Mouse (Mus musculus): Measurements from ENCODE around the gene Scd2. TPM values are rescaled to one million over a fixed set of nuclear protein-coding genes. Genes with fewer than 3 reads are reported as not detected.
A peak's percentile ranks its signal among the peaks of the same experiment; 100 is the strongest.

Gene Scd2
- polyA plus RNA-seq, 1 experiment from 2014 or later: 424 TPM

DNA sequence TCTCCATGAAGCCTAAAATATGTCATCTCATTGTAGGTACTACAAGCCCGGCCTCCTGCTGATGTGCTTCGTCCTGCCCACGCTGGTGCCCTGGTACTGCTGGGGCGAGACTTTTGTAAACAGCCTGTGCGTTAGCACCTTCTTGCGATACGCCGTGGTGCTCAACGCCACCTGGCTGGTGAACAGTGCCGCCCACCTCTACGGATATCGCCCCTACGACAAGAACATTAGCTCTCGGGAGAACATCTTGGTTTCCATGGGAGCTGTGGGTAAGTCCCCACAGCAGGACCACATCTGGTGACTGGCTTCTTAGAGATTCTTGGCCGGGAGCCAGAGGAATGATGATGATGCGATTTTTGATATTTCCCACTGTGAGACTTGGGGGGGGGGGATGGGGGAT, 7.7 kb downstream of the Scd2 start:
- WGBS: 85% methylated on average over 16 of the region's 16 CpGs
- Histone ChIP-seq H3K9ac (replicated peaks) (no peak overlapping the region), H3K36me3 (peaks cover 98% of the 10 kb centered on the region), H3K27me3 (no peaks in the 10 kb centered on the region), H3K4me2 (replicated peaks) (no peak overlapping the region), H3K4me1 (peaks cover 72% of the 10 kb centered on the region), H3K27ac (replicated peaks) (no peak overlapping the region), H3K9me3 (no peaks in the 10 kb centered on the region), H3K4me3 (no peak overlapping the region)
- no peak for ATAC-seq (ENCODE audit: low FRiP score, low read depth)

DNA sequence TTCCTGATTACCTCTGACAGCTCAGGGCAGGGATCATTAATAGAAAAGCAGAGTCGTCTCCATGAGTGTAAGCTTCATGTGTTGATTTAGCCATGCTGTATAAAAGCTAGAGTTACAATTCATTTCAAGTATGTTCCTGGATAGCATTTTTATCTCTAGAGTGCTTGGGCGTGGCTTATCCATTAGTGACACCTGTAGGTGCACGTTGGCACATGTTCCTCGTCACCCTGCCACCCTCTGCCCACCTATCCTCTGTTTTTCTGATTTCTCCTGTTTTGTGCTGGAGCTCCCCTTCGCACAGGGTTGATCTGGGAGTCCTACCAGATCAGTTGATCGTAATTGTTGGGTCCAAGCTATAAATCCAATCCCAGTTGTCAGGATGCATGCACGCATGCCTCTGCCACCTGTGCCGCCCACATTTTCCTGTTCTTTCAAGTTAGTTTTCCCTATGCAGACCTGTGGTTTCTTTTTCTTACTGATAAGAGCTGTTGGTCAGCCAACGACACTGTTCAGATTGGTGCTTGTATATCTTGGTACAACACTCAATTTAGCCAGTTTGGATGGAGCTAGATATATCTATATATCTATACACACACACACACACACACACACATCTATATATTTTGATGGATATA, 8.3 kb downstream of the Scd2 start:
- H3K27me3 ChIP-seq: no peaks in the 10 kb centered on the region
- H3K9ac ChIP-seq (replicated peaks): no peak overlapping the region
- peaks cover 98% of the 10 kb centered on the region for H3K36me3 ChIP-seq
- H3K4me2 ChIP-seq (replicated peaks): 0 out of 2 replicates have a peak overlapping the region, but pooled peaks have one; percentile 9
- H3K27ac ChIP-seq (replicated peaks): no peak overlapping the region
- H3K4me3 ChIP-seq: no peak overlapping the region
- 90% methylated on average over 9 of the region's 9 CpGs for WGBS
- H3K4me1 ChIP-seq: peaks cover 65% of the 10 kb centered on the region
- no peaks in the 10 kb centered on the region for H3K9me3 ChIP-seq
- no peak for ATAC-seq (ENCODE audit: low FRiP score, low read depth)

DNA sequence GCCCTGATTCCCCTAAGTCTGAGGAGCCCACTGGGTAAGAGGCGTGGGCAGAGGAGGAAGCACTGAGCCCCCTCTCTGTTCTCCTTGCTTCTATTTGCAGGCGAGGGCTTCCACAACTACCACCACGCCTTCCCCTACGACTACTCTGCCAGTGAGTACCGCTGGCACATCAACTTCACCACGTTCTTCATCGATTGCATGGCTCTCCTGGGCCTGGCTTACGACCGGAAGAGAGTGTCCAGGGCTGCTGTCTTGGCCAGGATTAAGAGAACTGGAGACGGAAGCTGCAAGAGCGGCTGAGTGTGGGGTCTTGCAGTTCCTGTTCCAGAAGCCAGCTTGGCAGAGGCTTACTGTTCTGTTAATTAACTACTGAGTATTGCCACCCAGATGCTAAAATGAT, 9.4 kb downstream of the Scd2 start:
- 90% methylated on average over 11 of the region's 11 CpGs for WGBS
- ATAC-seq (ENCODE audit: low FRiP score, low read depth): no peak

DNA sequence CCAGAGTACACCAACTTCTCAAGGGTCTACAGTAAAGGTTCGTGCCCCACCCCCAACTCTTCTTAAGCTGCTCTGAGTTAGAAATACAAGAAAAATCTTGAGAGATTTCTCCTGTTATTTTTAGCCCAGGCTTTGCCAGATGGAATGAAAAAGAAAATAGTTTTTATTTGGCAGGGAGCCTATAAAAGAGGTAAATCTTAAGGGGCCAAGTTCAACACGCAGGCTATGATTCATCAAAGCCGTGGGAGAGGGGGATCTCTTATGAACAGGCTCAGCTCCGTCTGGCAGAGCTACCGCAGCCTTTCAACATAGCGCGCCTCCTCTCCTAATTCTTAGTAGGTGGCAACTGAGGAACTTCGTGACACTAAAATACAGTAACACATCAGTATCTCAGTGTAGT, 10.0 kb downstream of the Scd2 start:
- Histone ChIP-seq H3K4me3 (no peak overlapping the region), H3K36me3 (peaks cover 97% of the 10 kb centered on the region), H3K27ac (replicated peaks) (no peak overlapping the region), H3K4me1 (peaks cover 48% of the 10 kb centered on the region), H3K9ac (replicated peaks) (no peak overlapping the region), H3K27me3 (no peaks in the 10 kb centered on the region), H3K9me3 (no peaks in the 10 kb centered on the region), H3K4me2 (replicated peaks) (no peak overlapping the region)
- ATAC-seq (ENCODE audit: low FRiP score, low read depth): no peak
- 84% methylated on average over 8 of the region's 8 CpGs for WGBS

More for the DNA sequence above, 9.4 kb downstream of the Scd2 start:
- peaks cover 54% of the 10 kb centered on the region for H3K4me1 ChIP-seq
- no peak overlapping the region for H3K27ac ChIP-seq (replicated peaks)
- H3K36me3 ChIP-seq: peaks cover 98% of the 10 kb centered on the region
- H3K4me3 ChIP-seq: no peak overlapping the region
- no peak overlapping the region for H3K9ac ChIP-seq (replicated peaks)
- H3K9me3 ChIP-seq: no peaks in the 10 kb centered on the region
- no peak overlapping the region for H3K4me2 ChIP-seq (replicated peaks)
- no peaks in the 10 kb centered on the region for H3K27me3 ChIP-seq

DNA sequence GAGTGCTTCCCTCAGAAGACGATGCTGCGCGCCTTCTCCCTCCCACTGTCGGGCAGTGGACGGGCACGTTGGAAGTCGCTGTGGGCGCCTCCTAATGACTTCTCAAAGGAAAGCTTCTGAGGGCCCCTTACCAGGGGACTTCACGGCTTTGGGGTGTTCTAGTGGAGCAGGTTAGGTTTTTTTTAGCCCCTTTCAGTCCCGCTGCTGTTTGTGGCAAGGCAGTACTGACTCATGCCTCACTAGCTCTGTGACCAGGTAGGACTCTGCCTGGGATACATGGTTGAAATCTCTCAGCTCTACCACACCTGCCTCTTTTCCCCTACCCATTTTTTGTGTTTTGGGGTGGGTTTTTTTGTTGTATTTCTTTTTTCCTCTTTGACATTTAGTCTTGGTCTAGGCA, 10.9 kb downstream of the Scd2 start:
- Histone ChIP-seq H3K36me3 (peaks cover 95% of the 10 kb centered on the region), H3K9me3 (no peaks in the 10 kb centered on the region), H3K27ac (replicated peaks) (no peak overlapping the region), H3K4me1 (peaks cover 39% of the 10 kb centered on the region), H3K4me2 (replicated peaks) (no peak overlapping the region), H3K9ac (replicated peaks) (no peak overlapping the region), H3K4me3 (no peak overlapping the region), H3K27me3 (no peaks in the 10 kb centered on the region)
- 89% methylated on average over 10 of the region's 10 CpGs for WGBS
- no peak for ATAC-seq (ENCODE audit: low FRiP score, low read depth)

DNA sequence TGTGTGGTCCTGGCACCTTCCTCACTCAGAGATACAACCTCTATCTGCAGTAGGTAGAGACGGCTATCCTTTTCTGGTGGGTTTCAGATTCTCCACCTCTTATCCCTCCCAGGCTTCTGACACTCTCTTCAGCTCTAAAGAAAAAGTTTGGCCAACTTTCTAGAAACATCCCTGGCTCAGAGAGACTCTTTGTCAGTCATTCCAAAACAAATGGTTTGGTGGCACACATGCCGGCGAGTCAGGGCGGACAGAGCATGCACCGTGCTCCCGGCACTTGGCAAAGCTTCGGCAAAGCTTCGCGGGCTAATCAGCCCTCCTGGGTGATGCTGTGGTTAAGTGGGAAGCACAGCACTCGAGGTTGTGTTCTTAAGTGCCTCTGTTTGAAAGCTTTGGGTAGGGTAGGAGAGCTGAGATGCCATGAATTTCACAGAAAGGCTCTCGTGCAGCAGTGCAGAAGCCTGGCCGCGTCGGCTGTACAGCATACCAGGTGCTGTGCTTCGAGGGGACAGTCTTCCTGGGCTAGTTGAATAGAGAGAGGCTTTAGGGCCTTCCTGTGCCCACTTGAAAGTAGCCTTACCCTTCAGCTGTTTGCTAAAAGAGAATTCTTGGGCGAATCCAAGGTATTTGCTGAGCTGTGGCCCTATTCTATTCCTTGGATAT, 11.5 kb downstream of the Scd2 start:
- Histone ChIP-seq H3K36me3 (peaks cover 91% of the 10 kb centered on the region), H3K4me1 (peaks cover 34% of the 10 kb centered on the region), H3K27me3 (no peaks in the 10 kb centered on the region), H3K4me3 (no peak overlapping the region), H3K9me3 (no peaks in the 10 kb centered on the region), H3K9ac (replicated peaks) (no peak overlapping the region), H3K27ac (replicated peaks) (no peak overlapping the region), H3K4me2 (replicated peaks) (no peak overlapping the region)
- WGBS: 94% methylated on average over 16 of the region's 16 CpGs
- no peak for ATAC-seq (ENCODE audit: low FRiP score, low read depth)

DNA sequence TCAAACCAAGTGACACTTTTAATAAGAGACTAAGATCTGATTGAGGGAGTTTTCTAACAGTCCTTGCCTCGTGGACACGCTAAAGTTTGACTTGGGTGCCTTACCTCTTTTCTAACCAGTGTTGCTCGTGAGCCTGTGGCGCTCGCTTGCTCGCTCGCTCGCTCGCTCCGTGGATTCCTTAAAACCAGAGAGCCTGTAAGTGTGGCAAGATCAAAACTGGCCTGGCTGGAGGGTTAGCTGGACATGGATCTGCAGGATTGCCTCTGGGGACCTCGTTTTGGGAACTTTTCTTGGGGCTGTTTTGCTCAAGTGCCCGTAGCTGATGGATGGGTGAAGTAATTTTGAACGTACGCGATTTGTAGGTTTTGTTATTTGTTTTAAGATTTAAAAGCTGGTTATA, 12.2 kb downstream of the Scd2 start:
- Histone ChIP-seq H3K4me1 (peaks cover 31% of the 10 kb centered on the region), H3K36me3 (peaks cover 84% of the 10 kb centered on the region), H3K27me3 (no peaks in the 10 kb centered on the region), H3K4me2 (replicated peaks) (no peak overlapping the region), H3K9me3 (no peaks in the 10 kb centered on the region), H3K4me3 (no peak overlapping the region), H3K27ac (replicated peaks) (no peak overlapping the region), H3K9ac (replicated peaks) (no peak overlapping the region)
- no peak for ATAC-seq (ENCODE audit: low FRiP score, low read depth)
- 91% methylated on average over 15 of the region's 15 CpGs for WGBS

DNA sequence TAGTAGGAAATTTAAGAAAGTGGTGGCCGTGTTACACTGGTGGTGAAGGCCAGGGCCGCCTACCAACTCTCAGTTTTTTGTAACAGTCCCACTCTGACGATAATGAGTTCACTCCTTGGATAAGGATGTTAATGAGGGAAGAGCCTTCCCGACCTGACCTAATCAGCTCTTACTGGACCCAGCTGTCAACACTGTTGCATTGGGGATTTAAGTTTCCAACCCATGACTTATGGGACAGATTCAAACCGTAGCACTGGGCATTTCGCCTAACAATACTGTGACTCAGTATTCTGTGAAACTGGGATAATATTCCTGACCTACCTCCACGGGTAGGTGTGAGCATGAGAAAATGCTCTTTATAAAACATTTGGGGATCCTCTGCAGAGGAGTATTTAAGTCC, 12.7 kb downstream of the Scd2 start:
- no peak overlapping the region for H3K9ac ChIP-seq (replicated peaks)
- no peak for ATAC-seq (ENCODE audit: low FRiP score, low read depth)
- no peak overlapping the region for H3K4me3 ChIP-seq
- WGBS: 82% methylated on average over 7 of the region's 7 CpGs
- H3K27me3 ChIP-seq: no peaks in the 10 kb centered on the region
- no peak overlapping the region for H3K4me2 ChIP-seq (replicated peaks)
- peaks cover 80% of the 10 kb centered on the region for H3K36me3 ChIP-seq
- H3K4me1 ChIP-seq: peaks cover 31% of the 10 kb centered on the region
- H3K27ac ChIP-seq (replicated peaks): no peak overlapping the region
- no peaks in the 10 kb centered on the region for H3K9me3 ChIP-seq

DNA sequence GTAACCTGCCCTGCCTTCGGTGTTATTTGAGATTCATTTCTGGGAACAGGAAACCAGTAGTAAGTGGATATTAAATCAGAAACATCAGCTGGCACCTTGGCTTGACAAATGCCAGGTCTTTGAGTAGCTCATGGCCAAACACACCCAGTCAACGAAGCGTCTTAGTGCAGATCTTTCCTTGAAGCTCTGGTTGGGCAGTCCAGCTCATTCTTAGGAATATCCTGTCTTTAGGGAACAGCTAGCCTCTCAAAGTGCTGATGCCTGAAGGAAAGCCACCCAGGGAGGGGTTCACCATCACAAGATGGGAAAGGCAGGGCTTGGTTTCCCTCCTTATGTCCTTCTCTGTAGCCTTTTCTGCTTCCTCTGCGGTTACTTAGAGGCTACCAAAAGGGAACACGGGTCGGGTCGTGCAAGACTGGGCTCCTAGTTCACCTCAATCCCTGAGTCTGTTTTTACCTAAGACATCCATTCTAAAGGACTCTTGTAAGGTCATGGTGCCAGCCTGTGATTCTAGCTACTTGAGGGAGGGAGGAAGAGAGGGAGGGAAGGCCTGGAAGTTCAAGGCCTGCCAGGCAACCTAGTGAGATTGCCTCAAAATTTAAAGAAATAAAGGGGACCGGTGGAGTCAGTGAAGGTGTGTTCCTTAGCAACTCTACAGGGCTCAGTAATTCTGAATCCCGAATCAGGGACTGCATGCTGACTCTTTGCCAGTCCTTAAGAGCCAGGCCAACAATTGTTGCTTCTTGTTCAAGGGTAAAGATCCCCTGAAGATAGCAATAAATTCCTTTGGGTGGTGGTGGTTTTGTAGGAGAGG, 13.8 kb downstream of the Scd2 start:
- 86% methylated on average over 9 of the region's 9 CpGs for WGBS
- Histone ChIP-seq H3K9me3 (no peaks in the 10 kb centered on the region), H3K4me3 (no peak overlapping the region), H3K36me3 (peaks cover 70% of the 10 kb centered on the region), H3K9ac (replicated peaks) (no peak overlapping the region), H3K27me3 (no peaks in the 10 kb centered on the region), H3K4me1 (peaks cover 35% of the 10 kb centered on the region), H3K27ac (replicated peaks) (no peak overlapping the region), H3K4me2 (replicated peaks) (no peak overlapping the region)
- no peak for ATAC-seq (ENCODE audit: low FRiP score, low read depth)

DNA sequence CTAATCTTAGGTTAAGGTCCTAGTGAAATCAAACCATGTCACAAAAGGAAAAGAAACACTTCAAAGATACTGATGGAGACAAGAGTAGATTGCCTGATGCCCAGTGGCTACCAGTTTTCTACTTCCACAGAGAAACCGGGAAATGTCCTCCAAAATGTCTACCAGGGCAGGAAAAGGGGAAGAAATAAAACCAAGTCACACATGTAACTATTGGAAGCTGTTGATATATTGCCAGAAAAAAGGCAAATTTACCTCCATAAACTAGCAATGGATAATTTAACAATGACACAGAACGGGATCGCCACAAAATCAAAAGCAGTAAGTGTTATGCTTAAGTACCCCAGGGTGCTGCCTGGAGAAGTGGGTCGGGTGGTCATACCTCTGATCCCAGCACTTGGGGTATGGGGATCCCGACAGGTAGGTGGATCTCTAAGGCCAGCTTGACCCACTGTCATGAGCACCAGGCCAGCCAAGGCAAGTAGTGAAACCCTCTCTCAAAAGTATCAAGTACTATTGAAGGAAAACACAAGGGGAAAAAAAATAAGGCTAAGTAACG, 14.5 kb downstream of the Scd2 start:
- Histone ChIP-seq H3K4me1 (peaks cover 31% of the 10 kb centered on the region), H3K27me3 (no peaks in the 10 kb centered on the region), H3K36me3 (peaks cover 63% of the 10 kb centered on the region), H3K9me3 (no peaks in the 10 kb centered on the region), H3K27ac (replicated peaks) (no peak overlapping the region), H3K9ac (replicated peaks) (no peak overlapping the region), H3K4me3 (no peak overlapping the region), H3K4me2 (replicated peaks) (no peak overlapping the region)
- 81% methylated on average over 6 of the region's 6 CpGs for WGBS
- ATAC-seq (ENCODE audit: low FRiP score, low read depth): no peak

DNA sequence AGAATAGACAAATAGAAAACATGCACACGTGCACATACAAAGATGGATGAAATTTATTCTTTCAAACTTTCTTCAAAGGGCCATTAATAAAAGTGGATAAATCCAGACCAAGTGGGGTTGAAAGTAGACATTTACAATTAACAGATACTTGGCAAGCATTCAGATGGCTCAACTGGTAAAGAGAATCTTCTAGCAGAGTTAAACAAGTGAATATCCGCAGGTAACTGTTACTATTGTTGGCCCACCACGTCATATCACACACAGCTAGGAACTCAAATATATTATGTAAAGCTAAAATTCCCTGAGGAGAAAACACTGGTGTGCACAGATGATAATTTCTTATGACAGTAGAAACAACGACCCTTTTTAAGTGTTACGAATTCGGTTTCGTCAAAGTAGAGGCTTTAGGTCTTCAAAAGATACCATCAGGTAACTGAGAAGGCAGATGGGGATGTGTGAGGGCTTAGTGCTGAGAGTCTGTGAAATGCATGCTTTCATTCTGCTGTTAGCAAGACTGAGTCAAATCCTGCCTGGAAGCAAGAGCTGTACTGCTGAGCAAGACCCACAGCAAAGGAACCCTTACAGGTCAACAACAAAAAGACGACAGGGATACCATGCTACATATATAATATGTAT, 15.3 kb downstream of the Scd2 start:
- Histone ChIP-seq H3K36me3 (peaks cover 55% of the 10 kb centered on the region), H3K27me3 (no peaks in the 10 kb centered on the region), H3K4me2 (replicated peaks) (no peak overlapping the region), H3K27ac (replicated peaks) (no peak overlapping the region), H3K4me1 (peaks cover 30% of the 10 kb centered on the region), H3K9ac (replicated peaks) (no peak overlapping the region), H3K9me3 (no peaks in the 10 kb centered on the region), H3K4me3 (no peak overlapping the region)
- no peak for ATAC-seq (ENCODE audit: low FRiP score, low read depth)
- WGBS: 90% methylated on average over 8 of the region's 8 CpGs

All from midbrain, embryonic 12.5 days (tissue).